ENCODE assay signal across 1 mouse cellular context in genomic region chr11:106760511-106760910, GRCm38 (mm10).
TF ChIP-seq lines count a peak whose summit lies in the region.

No protein-coding gene starts in this region.

TF ChIP-seq in CH12.LX, 34 proteins besides CTCF, POLR2A, EP300 and RAD21:
- no peak for TF ChIP-seq MAFK (IDR thresholded peaks at IDR 0.05; ENCODE audit: insufficient replicate concordance, low read length)
- TF ChIP-seq JUND (conservative IDR thresholded peaks at IDR 0.05; ENCODE audit: low read depth, low read length) = no peak
- TF ChIP-seq ETS1 (conservative IDR thresholded peaks at IDR 0.05; ENCODE audit: low read depth, low read length) = no peak
- no peak for TF ChIP-seq E2F4 (IDR thresholded peaks at IDR 0.05; ENCODE audit: insufficient replicate concordance, low read depth, low read length)
- TF ChIP-seq CHD1 (IDR thresholded peaks at IDR 0.05; ENCODE audit: low read depth, low read length) = no peak; the same call in 1 of the 2 replicates
- no peak for TF ChIP-seq BHLHE40 (IDR thresholded peaks at IDR 0.05; ENCODE audit: low read depth, low read length)
- no peak for TF ChIP-seq TBP (conservative IDR thresholded peaks at IDR 0.05; ENCODE audit: low read depth, low read length)
- TF ChIP-seq CHD2 (IDR thresholded peaks at IDR 0.05; ENCODE audit: low read length) = no peak
- TF ChIP-seq SMC3 (IDR thresholded peaks at IDR 0.05; ENCODE audit: low read depth, low read length) = no peak
- TF ChIP-seq USF2 (conservative IDR thresholded peaks at IDR 0.05; ENCODE audit: low read depth, low read length) = no peak
- TF ChIP-seq ZNF384 (IDR thresholded peaks at IDR 0.05; ENCODE audit: low read depth, low read length) = no peak
- no peak for TF ChIP-seq PAX5 (IDR thresholded peaks at IDR 0.05; ENCODE audit: low read length)
- TF ChIP-seq MYC (IDR thresholded peaks at IDR 0.05; ENCODE audit: low read depth, low read length) = no peak
- TF ChIP-seq RCOR1 (conservative IDR thresholded peaks at IDR 0.05; ENCODE audit: low read depth, low read length) = no peak
- TF ChIP-seq NELFE (IDR thresholded peaks at IDR 0.05; ENCODE audit: low read depth, low read length) = no peak
- no peak for TF ChIP-seq ZMIZ1 (IDR thresholded peaks at IDR 0.05; ENCODE audit: low read depth, low read length)
- TF ChIP-seq MXI1 (IDR thresholded peaks at IDR 0.05; ENCODE audit: low read depth, low read length) = no peak
- TF ChIP-seq GABPA (IDR thresholded peaks at IDR 0.05; ENCODE audit: insufficient replicate concordance, low read depth, low read length) = no peak
- TF ChIP-seq HCFC1 (IDR thresholded peaks at IDR 0.05; ENCODE audit: low read depth, low read length) = no peak
